Mouse (Mus musculus) activated CD4-positive, CD25-positive, alpha-beta regulatory T cell, adult 4 months (primary cell): ENCODE data around the gene Vangl1. TPM values are rescaled to one million over a fixed set of nuclear protein-coding genes. Genes with fewer than 3 reads are reported as not detected.

ENCODE experiments used
- ATAC-seq: one replicate; pipeline ENCODE4 v1.8.0; 2017
- polyA plus RNA-seq, 2 experiments: library from polyadenylated mRNA; unstranded; fragments of 100-300 nt; shearing (Covaris generic); gene quantifications; one replicate each; pipeline ENCODE4 v1.2.1; 2017

Vangl1 gene
- polyA plus RNA-seq, 2 experiments from 2014 or later = not detected

- ATAC-seq = no peak
Measured at GRCm38 (mm10) chr3:102197746-102198145, 6.7 kb downstream of the Vangl1 start.

DNA sequence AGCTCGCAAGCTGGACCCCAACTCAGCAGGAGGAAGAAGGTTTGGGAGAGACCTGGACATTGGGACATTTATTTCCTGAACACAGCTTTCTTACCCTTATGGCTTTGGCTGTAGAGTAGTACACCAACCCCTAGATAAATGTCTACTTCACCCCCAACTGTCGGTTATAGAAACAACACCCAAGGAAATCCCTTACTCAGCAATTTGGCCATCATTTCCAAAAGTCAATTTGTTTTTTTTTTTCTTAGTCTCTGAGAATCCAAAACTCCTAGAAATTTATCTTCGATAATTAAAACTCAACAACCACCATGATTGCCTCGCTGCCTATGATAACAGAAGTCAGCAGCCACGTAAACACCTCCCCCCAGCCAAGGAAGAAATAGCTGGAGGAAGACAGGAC, 7.3 kb downstream of the Vangl1 start:
- ATAC-seq = no peak

DNA sequence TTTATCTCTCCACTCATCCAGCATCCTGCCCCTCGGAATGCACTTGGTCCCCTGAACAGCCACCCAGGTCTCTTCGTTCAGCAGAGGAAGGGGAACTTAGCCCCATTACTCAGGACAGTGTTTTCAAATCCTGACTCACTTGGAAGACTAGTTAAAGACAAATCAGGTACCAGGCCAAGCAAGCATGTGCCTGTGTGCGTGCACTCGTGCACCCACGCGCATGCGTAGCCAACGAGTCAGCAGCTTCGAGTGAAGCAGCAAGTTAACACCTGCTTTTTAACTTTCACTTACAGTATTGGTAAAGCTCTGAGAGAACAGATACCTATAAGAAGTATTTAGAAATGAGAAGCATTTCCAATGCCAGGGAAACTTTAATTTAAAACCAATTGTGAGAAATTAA, 8.3 kb downstream of the Vangl1 start:
- no peak for ATAC-seq

DNA sequence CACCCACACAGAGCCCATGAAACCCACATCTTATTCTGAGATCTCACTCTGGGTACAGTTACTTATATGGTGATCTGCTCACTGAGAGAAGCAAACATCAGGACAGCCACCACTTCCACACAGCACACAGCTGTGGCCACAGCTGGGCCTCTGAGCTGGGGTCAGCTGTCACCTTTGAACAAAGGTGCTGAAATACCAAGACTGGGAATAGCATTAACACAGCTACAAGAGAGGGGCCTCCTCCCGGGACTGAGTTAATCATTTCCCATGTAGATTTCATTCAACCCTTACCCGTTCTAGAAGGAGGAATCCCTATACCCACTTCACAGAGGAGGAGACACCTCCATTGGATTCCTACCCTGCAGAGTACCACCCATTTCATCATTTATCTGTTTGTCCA, 8.7 kb downstream of the Vangl1 start:
- no peak for ATAC-seq

DNA sequence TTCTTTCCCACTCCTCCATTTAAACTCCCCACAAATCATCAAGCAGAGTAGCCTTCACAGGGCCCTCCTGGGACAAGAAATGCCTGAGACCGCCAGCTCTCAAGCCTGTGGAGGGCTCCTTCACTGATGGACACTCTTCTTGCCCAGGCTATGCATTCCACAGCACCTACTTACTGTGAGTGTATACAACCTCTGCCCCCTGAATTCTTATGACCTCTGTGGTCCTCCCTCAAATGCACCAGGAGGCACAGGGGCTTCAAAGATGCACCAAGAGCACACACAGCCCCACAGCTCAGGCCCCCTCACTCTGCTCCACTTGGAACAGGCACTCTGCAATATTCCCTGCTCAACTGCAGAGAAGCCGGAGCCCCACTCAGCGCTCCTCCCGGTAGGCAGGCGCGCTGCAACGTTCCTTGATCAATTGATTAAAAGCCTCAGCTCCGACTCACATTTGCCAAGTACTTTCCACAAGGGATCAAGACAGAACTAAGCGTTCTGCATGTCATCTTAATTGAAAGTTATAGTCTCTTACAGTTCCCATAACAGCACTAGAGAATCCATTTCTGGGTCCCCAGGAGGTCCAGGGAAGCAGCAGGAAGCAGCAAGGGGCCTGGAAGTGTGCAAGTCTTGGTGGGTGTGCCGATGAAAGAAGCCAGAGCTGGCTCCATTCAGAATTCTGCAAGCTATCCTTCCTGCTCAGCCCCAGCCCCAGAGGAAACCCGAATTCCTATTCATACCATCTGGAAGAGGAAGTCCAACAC, 10.0 kb downstream of the Vangl1 start:
- no peak for ATAC-seq

DNA sequence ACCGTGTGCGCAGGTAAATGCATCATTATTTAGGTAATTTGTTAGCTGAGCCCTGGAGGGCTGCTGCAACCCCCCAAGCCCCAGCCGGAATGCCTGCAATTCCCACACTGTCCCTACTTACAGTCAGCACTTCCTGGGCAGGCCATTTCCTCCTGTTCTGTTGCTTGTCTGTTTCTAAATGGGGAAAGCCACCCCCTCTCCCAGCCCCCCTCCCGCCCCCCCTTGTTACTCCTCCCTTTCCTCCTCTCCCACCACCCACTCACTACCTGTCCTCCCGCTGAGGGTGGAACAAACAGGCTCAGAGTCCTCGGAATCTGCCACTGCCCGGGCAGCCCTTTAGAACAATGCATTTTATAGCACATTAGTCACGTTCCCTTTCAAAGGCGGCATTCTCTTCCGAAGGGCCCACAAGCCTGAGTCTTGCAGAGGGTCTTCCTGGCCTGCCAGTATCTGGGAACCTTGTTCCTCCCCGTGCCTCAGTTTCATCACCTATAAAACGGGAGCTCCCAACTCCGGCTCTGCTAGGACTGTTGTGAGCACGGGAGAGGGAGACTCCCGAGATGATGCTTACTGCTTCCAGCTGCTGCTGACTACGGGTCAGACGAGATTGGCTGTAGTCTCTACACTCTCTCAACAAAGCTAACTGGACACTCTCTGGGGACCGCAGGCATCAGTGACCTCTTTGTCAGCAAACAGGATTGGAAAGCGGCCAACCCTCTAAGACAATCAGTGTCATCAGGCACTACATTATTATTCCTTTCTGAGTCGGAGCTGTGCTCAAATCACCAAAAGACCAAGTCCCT, 10.8 kb downstream of the Vangl1 start:
- ATAC-seq = no peak

GRCm38 (mm10) chr3:102192621-102193020, 11.9 kb downstream of the Vangl1 start:
- no peak for ATAC-seq

DNA sequence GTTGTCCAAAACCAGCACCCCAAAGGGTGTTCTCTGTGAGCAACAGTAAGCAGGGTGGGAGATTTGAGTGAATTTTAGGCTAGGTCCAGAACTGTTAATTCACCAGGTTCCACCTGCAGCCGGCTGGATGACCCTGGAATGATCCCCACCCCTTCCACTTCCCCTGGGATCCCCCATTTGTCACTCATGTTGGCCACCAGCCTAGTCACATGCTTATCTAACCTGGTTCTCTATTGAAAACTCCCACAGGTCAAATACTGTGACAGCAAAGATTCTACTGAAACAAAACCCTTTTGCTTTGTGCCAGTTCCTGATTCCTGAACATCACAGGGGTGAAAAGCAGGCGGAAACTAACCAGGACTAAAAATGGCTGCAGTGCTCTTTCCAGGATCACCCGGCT, 12.9 kb downstream of the Vangl1 start:
- ATAC-seq = no peak

DNA sequence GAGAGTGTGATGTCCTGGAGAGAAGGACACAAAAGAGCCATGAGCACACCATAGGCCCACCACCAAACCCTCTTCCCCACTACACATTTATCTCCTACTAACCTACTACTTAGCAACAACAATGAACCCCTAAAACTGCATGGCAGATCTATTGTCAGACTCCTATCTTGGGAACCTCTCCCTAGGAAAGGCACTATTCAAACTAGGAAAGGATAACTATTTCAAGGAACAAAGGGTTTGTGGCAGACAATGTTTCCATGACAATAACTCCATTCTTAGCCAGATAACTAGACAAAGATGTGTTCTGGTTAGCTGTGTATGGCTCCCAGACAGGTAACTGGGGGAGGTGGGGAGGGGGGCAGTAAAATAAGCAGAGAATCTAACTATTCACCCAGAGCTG, 13.9 kb downstream of the Vangl1 start:
- ATAC-seq = no peak

DNA sequence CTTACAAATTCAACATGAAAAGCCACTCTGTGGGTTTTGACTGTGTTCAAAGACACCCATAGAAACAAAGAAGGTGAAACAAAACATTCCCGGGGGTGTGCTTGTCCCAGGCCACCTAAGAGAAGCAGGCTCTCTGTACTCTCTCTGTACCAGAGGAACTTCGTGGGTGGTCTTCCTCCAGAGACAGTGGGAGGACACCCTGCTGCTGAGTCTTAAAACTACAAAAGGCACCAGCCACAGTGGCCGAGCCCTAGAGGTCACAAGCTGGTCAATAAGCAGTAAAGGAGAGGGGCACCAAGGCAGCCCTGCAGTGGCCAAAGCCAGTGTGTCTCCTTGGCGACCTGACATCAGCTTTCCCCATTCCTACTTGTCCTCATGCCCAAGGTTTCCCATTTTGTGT, 14.5 kb downstream of the Vangl1 start:
- no peak for ATAC-seq

DNA sequence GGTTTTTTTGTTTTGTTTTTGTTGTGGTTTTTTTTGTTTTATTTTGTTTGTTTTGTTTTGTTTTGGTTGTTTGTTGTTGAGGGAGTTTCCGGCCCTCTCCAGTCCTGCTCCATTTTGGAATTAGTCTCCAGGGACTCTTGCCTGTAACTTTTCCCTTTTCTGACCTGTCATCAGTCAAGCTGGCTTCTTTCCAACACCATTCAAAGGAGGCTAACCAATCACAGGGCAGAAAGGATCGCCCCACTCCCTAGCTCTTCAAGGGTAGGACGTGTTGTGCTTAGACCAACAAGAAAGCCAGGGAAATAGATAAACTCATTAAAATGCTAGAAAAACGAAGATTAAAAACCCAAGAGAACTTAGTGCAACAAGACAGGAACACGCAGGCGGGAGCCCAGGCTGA, 15.5 kb downstream of the Vangl1 start:
- ATAC-seq = no peak

- no peak for ATAC-seq
Measured at GRCm38 (mm10) chr3:102187401-102187800, 17.1 kb downstream of the Vangl1 start.

DNA sequence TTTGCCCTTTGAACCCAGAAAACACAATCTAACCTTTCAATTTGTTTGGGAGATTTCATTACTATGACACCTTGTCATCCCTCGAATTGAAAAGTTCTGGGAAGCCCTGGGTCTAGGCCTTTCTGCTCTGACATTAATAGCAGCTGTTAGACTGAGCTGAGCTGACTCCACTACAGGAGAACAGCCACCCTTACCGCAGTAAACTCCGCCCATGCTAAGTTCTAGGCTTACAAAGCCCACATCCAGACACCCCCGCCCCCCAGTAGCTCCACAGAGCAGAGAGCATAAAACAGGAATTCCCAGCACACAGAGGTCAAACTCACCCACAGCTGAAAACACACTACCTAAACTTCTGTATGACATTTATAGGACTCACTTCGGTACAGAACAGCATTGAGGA, 19.8 kb downstream of the Vangl1 start:
- no peak for ATAC-seq

- no peak for ATAC-seq
Measured at GRCm38 (mm10) chr3:102182601-102183000, 21.9 kb downstream of the Vangl1 start.

DNA sequence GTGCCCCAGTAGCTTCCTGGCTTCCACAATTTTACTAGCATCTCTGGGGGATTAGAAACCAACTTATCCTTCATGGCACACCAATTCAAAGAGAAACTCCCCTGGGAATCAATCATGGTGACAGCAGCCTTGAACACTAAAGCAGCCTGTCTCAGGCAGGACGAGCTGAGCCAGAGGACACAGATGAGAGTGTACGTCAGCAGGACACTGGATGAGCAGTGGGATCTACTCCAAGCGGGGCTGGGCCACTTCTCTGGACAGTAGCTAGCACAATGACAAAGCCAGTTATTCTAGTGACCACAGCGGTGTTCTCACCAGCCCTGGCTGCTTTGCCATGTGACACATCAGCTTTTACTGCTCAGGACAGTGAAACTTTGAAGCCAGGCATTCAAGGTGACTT, 23.3 kb downstream of the Vangl1 start:
- ATAC-seq = no peak

- no peak for ATAC-seq
Measured at GRCm38 (mm10) chr3:102180746-102181145, 23.7 kb downstream of the Vangl1 start.

DNA sequence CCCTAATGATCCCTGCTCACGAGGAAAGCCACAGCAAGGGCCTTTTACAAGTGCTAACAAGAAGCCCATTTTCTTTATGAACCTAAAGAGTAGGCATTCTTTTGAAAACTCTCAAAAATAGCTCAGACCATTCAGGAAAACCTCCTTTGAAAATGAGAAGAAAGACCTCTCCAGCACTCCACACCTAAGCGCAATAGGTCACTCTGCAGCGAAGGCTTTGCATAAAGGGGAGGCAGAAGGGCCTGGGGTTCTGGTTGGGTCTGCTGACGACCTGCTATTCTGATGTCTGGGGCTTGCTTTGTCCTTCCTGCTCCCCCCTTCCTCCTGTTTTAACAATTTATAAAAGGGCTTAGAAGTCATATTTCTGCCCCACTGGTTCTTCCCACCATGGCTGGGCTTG, 24.6 kb downstream of the Vangl1 start:
- ATAC-seq = no peak

- no peak for ATAC-seq
Measured at GRCm38 (mm10) chr3:102177837-102178615, 26.5 kb downstream of the Vangl1 start.

DNA sequence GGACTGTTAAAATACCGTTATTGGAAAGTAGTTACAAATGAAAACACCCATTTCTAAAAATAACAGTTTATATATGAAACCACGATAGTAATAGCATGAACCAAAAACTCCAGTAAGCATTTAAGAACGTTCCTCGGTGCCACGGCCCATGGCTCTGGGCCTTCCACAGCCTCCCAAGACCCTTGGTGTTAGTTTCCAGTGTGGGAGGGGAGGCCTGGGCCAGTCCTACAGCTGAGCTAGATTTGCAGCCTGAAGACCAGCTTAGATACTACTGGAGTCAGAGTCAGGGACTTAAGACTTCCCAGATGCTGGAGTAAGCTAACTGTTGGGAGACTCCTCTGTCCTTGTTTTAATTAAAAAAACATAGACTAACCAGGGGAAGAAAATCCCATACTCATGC, 28.4 kb downstream of the Vangl1 start:
- ATAC-seq = no peak

GRCm38 (mm10) chr3:102175701-102176100, 28.8 kb downstream of the Vangl1 start:
- no peak for ATAC-seq

DNA sequence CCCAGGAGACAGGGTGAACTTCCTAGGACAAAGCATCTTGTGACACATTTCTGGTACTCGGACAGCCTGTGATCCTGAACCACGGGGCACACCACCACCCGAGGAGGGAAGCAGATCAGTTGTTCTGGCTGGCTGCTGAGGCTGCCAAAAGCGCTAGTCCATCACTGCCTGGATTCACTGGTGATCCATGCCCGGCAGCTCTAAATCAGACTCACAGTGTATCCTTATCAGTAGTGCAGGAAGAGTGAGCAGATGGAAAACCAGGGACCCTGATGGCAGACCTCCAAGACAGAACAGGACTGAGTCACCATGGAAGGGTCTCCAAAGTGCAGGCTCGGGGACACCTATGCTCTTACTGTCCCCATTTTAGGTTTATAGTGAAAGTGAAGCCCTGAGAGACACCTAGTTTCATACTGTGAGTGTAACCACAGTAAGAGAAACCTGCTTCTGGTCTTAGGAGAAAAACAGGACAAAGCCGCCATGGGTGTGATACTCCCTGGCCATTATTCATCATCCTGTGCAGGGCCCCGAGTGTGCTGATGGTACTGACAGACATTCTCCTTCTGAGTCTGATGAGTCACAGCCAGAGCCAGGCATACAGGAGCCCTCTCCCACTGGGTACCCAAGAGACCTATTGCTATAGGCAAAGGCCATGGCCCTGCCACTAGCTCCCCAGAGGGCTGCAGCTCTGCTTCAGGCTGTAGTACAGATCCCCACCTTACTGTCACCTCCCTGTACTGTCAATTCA, 30.2 kb downstream of the Vangl1 start:
- ATAC-seq = no peak

DNA sequence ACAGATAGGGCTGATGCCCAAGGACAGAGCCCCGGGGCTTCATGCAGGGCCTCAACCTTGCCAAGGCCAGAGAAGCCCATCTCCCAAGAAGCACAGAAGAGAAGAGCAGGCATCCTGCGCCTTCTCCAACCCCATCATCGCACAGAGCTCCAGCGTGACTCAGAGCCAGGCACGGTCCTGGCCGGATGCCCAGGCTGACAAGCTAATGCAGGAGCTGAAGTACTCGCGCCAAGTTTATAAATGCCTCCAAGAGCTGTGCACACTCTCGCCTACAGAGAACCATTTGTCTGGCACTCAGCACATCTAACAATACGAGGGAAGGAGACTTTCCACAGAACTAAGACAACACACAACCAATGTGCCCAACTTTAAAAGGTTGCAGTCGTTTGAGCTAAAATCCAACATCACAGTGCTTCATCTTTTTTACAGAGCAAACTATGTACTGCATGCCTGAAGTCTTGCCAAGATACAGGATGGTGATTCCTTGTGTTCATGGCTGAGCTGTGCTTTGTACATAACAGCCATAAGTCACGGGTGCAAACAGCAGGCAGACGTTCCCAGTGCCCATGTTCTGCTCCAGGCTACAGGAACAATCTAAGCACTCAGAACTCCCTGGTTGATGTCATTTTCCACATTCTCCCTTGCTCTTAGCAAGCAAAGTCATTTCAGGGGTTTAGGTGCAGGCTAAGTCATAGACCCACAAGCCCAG, 35.1 kb downstream of the Vangl1 start:
- ATAC-seq = no peak
